Mouse (Mus musculus) lung, postnatal 36 days (tissue): ENCODE data around the gene Cyb561.

ENCODE experiments used
- DNase-seq: peaks from one replicate; pipeline ENCODE4 v3.0.0; 2022; ENCODE audit warnings: mixed read lengths

Gene Cyb561

GRCm38 (mm10) chr11:105952911-105953386, at the start of gene Cyb561:
Gene Cyb561 (minus strand): TSS chr11:105953336.
- DNase-seq, result no peak

- DNase-seq, result peak; percentile 73
Measured at GRCm38 (mm10) chr11:106001718-106002117, 48.6 kb upstream of the Cyb561 start.

- DNase-seq, result no peak
Measured at GRCm38 (mm10) chr11:106000062-106000461, 46.9 kb upstream of the Cyb561 start.

- DNase-seq, result no peak
Measured at GRCm38 (mm10) chr11:105994375-105994774, 41.2 kb upstream of the Cyb561 start, which contains the start of gene Ace3. Gene Ace3 (plus strand): TSS chr11:105994675.

GRCm38 (mm10) chr11:105990231-105990630, 37.1 kb upstream of the Cyb561 start:
- DNase-seq, result peak; percentile 70

- DNase-seq, result peak; percentile 78
Measured at GRCm38 (mm10) chr11:105989446-105989845, 36.3 kb upstream of the Cyb561 start.

GRCm38 (mm10) chr11:105987446-105987845, 34.3 kb upstream of the Cyb561 start:
- DNase-seq, result peak; percentile 86

GRCm38 (mm10) chr11:105984452-105984851, 31.3 kb upstream of the Cyb561 start:
- no peak for DNase-seq

GRCm38 (mm10) chr11:105978634-105979033, 25.5 kb upstream of the Cyb561 start:
- peak; percentile 72 for DNase-seq

- no peak for DNase-seq
Measured at GRCm38 (mm10) chr11:105978232-105978631, 25.1 kb upstream of the Cyb561 start.

- no peak for DNase-seq
Measured at GRCm38 (mm10) chr11:105975636-105976035, 22.5 kb upstream of the Cyb561 start.

GRCm38 (mm10) chr11:105975050-105975449, 21.9 kb upstream of the Cyb561 start:
- DNase-seq, result peak; percentile 49

- DNase-seq, result no peak
Measured at GRCm38 (mm10) chr11:105974593-105974992, 21.5 kb upstream of the Cyb561 start.

GRCm38 (mm10) chr11:105969516-105969915, 16.4 kb upstream of the Cyb561 start:
- DNase-seq, result peak; percentile 84

- no peak for DNase-seq
Measured at GRCm38 (mm10) chr11:105968948-105969347, 15.8 kb upstream of the Cyb561 start.

- DNase-seq, result peak; percentile 67
Measured at GRCm38 (mm10) chr11:105967741-105968574, 14.8 kb upstream of the Cyb561 start, which contains the start of gene Ace. Gene Ace (plus strand): TSS chr11:105967945.

GRCm38 (mm10) chr11:105966288-105966687, 13.2 kb upstream of the Cyb561 start:
- no peak for DNase-seq

- no peak for DNase-seq
Measured at GRCm38 (mm10) chr11:105964691-105965090, 11.6 kb upstream of the Cyb561 start.

GRCm38 (mm10) chr11:105959355-105959754, 6.2 kb upstream of the Cyb561 start:
- DNase-seq, result peak; percentile 70

GRCm38 (mm10) chr11:105958566-105958965, 5.4 kb upstream of the Cyb561 start:
- peak; percentile 49 for DNase-seq

- DNase-seq, result no peak
Measured at GRCm38 (mm10) chr11:105957501-105957900, 4.4 kb upstream of the Cyb561 start.

GRCm38 (mm10) chr11:105955815-105956430, 2.8 kb upstream of the Cyb561 start:
- DNase-seq, result no peak

GRCm38 (mm10) chr11:105953402-105953801, 266 bp upstream of the Cyb561 start:
- peak; percentile 74 for DNase-seq

GRCm38 (mm10) chr11:105952111-105952510, 1.0 kb downstream of the Cyb561 start:
- DNase-seq, result no peak
